Mouse (Mus musculus) gastrocnemius, adult 8-10 months (tissue): ENCODE results near the gene Eef1a2. TPM values are rescaled to one million over a fixed set of nuclear protein-coding genes. Genes with fewer than 3 reads are reported as not detected.

Experiments
- DNase-seq, 2 experiments: peaks; one replicate each; pipeline ENCODE4 v3.0.0; 2022; ENCODE audit warnings: low spot score in 2 of 2
- total RNA-seq, 4 experiments: library from RNA; stranded (reverse); gene quantifications; 2 replicates each; pipeline ENCODE4 v1.2.4; 2022

Eef1a2 gene
- total RNA-seq, 4 experiments from 2014 or later: 1,913 to 2,067 (median 2,007) TPM

DNA sequence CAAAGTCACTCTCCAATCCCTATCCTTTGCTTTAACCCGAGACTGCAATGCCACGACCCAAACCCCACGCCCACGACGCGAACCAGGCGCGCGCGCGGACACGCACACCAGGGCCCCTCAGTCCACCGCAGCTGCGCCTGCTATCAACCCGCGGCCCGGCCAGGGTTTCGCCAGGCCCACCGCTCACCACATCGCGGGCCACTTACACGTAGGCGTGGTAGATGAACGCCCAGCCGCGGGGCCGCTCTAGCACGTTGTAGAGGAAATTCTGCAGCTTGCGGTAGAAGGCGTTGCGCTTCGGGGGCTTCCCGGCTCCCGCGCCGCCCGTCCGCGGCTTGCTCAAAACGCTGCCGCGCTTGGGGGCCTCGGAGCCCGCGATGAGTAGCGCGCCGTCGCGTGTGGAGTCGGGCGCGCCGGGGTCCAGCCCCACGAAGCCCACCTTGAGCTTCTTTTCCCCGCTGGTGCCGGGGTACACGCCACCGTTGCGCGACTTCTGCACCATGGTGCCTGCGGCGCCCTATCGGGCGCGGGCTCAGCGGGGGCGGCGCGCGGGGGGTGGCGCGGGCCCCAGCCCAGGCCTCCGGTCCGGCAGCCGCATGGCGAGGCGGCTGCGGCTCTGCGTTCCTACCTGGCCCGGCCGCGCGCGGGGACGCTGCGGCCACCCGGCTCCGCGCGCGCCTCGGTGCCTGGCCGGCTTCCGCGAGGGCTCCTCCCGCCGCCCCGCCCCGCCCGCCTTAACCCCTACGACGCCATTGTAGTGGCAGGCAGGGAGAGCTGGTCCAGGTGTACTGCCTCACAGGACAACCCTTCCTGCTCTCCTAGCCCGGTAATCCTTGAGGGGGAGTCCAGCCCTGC lies 22.0 kb downstream of the Eef1a2 start, which contains the start of gene Kcnq2:
Gene Kcnq2 (minus strand): TSS at position 710 of the 855 bp plus-strand sequence.
- no peak for DNase-seq

DNA sequence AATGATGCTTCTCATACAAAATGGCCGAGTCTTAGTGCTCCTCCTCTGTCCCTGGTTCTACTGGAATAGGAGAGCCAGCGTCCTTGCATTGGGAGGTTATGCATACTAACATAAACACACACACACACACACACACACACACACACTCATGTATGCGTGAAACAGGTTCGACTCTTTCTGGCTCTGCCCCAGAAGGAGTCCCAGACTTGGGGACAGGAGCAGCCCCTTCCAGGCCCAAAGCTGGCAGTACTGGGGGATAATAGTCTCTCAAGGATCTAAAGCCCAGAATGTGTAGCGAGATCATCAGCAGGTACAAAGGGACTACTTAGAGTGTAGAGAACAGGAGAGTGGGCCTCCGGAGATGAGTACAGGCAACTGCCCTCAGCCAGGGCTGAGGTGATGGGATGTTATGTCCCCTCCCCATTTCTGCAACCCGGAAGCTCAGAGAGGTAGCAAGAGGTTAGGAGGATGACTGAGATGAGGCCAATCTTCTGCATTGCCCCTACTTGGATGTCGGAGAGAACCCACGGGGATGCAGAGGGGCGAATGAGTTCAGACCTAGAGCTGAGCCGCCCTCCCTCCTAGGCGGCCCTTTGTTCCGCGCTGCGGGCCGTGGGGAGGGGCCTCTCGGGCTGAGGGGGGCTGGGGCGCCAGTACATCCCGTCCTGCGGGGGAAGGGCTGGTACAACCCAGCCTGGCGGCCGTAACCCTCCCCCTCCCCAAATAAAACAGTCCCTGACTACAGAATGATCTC lies 22.8 kb downstream of the Eef1a2 start:
- no peak for DNase-seq

DNA sequence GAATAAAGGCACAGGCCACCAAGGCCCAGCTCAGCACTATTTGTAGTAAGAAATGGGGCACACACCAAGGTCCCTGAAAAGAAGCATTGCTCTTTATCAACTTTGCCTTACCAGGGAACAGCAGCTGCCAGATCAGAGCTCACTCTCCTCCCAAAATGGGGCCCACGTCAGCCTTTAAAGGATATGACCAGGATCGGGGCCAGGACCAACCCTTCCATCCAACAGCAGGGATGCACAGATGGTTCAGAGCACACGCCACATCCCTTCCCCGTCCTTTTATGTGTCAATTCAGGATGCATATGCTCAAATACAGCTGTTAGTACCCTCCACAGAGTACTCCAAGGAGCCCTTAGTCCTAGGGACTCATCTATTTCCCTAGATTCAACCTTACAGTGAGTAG lies 26.6 kb downstream of the Eef1a2 start:
- no peak for DNase-seq

DNA sequence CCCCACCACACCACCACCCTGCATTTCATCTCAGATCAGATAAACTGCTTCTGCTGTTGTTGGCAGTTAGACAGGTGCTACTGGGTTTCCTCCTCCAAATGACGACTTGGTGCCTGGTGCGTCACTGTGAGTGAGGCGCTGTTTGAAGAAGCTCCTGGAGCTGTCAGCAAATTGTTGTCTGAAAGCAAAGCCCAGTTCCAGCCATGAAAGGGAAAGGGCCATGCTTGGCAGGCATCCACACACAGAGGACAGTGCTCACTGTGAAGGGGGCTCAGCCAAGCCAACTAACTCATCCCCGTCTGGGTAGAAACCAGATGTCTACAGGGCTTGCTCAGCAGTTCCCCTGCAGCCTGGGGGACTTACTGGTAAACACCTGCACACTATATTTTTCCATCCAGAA lies 27.9 kb downstream of the Eef1a2 start:
- no peak for DNase-seq

GRCm38 (mm10) chr2:181127786-181128185 lies 29.0 kb downstream of the Eef1a2 start:
- no peak for DNase-seq

- DNase-seq: no peak
Observed at GRCm38 (mm10) chr2:181125726-181126455, 30.9 kb downstream of the Eef1a2 start.

GRCm38 (mm10) chr2:181122642-181123041 lies 34.2 kb downstream of the Eef1a2 start:
- no peak for DNase-seq

GRCm38 (mm10) chr2:181120922-181121449 lies 35.8 kb downstream of the Eef1a2 start:
- no peak for DNase-seq

DNA sequence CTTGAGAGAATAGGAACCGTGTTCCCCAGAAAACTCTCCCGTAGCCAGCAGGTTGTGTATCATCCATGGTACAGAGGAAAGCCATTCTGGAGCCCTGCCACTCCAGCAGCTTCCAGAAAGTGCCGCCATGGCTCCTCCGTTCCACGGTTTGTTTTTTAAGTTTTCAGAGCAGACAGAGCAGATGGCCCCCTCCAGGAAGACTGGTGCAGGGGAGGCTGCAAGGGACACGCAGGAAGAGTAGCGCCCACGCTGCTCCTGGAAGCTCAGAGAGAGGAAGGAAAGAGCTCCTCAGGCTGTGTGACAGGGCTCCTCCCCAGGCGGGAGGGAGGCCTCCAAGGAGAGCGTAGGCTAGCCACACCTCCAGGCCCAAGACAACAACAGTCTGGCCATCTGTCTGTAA lies 36.9 kb downstream of the Eef1a2 start:
- no peak for DNase-seq

GRCm38 (mm10) chr2:181116436-181116835 lies 40.4 kb downstream of the Eef1a2 start:
- DNase-seq: no peak

GRCm38 (mm10) chr2:181115367-181115766 lies 41.4 kb downstream of the Eef1a2 start:
- DNase-seq: no peak

GRCm38 (mm10) chr2:181113762-181114361 lies 43.0 kb downstream of the Eef1a2 start:
- no peak for DNase-seq

DNA sequence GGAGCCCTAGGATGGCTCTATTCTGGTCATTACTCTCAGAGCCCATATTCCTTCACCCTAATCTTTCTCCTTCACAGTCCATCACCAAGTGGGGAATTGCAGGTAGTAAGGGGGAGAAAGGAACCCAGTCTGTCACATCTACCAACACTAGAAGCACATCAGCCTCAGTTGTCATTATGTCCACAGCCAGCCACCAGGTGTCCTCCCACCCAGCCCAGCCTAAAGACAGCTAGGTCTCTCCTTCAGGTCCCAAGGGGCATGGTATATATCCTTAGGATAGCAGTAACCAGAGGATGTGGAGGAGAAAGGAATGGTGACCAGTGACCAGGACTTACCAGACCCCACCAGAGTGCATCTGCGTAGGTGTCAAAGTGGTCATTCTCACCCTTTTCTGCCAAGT lies 45.1 kb downstream of the Eef1a2 start:
- DNase-seq: no peak

DNA sequence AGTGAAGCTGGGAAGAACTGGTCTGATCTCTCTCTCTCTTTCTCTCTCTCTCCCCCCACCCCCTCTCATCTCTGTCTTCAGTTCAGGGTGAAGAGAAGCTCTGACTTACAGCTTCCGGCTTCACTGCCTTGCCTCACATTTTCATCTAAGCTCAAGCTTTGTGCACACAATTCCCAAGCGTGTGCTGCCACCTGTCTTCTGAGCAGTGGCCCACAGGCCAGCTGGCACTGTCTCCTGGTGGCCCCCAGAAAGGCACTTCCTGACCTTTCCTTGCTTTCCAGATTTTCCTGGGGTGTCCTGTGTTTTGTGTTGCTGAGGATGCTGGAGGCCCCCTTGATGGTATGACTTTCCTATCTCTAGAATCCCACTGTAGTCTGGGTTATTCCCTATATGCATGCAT lies 52.7 kb downstream of the Eef1a2 start:
- no peak for DNase-seq

DNA sequence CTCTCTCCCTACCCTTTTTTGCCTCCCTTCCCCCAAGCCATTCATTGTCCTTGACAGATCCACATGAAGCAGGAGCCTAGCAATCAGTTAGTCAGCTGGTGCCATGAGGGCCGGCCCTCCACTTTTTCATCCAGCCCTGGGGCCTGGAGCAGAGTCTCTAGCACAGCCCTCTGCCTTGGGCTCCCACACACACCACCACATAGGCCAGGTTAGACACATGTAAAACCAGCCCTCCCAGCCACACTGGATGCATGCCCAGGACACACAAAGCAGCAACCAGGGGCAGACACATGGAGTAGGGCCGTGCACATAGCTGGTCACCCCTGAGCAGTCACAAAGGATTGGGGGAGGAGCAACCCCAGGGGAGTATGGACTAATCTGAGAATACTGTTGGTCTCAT lies 54.7 kb downstream of the Eef1a2 start:
- DNase-seq: no peak

DNA sequence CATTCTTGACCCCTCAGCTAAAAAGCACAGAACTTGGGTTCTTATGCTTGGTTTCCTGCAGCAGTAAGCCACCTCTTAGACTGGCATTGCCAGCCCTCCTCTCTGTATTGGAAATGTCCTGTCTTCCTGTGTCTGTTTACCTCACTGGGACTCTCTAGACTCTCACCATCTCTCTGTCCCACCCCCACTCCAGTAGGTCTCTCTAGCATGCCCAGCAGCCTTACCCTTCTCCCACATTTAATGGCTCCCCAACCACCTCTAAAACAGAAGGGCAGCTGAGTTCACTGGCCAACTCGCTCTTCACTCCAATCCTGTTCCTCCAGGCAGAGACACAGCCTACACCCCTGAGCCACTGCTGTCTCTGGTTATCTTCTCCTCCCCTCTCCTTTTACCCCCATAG lies 55.2 kb downstream of the Eef1a2 start:
- DNase-seq: no peak

DNA sequence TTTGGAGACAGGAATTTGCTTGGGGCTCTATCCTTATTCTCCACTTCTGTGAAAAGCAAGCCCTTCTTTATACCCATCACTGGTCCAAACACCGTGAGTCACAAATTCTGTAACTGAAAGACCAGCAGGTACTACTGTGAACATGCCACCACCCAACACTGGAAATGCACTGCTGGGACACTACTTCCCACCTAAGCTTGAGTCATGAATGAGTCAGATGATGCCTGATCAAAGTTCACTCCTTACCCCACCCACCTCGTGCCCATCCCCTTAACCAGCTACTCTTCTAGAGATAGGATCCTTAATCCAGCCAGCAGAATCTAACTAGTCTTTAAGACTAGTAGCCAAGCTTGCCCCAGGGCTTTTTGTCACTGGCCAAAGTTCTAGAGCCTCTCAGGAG lies 56.7 kb downstream of the Eef1a2 start:
- no peak for DNase-seq
